Mouse (Mus musculus) cerebellum, adult 2 months (tissue): Measurements from ENCODE around the gene 4930595D18Rik.

Experiments used
- CTCF ChIP-seq: fragments of 200-500 bp; IDR thresholded peaks from 2 replicates; pipeline ENCODE4 v1.5.1; 2011; ENCODE audit warnings: low read depth, mild to moderate bottlenecking, control low read depth, low read length, moderate library complexity, borderline replicate concordance; ENCODE audit not compliant: insufficient read depth
- POLR2A ChIP-seq: fragments of 200-500 bp; IDR thresholded peaks from 2 replicates; pipeline ENCODE4 v1.6.1; 2011; ENCODE audit warnings: low read length, control low read depth, borderline replicate concordance; ENCODE audit not compliant: insufficient read depth

- TF ChIP-seq CTCF: no peak
- no peak for TF ChIP-seq POLR2A
Measured at GRCm38 (mm10) chr12:111196548-111196947, 12.3 kb upstream of the 4930595D18Rik start.
